ENCODE assay signal across 9 mouse cellular contexts in the genomic region with DNA sequence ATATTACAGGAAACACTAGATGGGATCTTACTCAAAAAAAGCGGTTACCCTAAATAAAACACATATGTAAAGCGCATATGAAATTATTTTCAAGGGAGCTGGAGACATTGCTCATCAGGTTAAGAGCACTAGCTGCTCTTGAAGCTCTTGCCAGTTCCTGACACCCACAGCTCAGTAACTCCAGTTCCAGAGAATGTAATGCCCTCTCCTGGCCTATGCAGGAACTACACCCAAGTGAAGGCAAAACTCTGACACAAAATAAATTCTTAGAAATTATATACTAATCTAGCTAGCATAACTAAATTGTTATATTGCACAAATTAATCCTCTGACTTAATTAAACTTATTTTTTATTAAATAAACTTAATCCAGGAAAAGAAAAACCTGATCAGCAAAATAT.
DNase-seq lines count a peak whose midpoint lies in the region; ATAC-seq and TF ChIP-seq lines count a peak whose summit lies in the region.
"Had no signal": no experiment of that assay in that cellular context is flagged by ENCODE, and none has a peak within 500 bp of the region (broad histone marks: within the 10 kb centered on the region; RNA-seq: fewer than 3 reads in every experiment).

No protein-coding gene starts in this region.

- H3K9ac ChIP-seq in hindbrain, postnatal 0 days (replicated peaks; ENCODE audit: low read length) = no peak overlapping the region
- H3K9ac ChIP-seq in hindbrain, embryonic 16.5 days (ENCODE audit: low read depth, low read length) = no peak overlapping the region

- no peak overlapping the region for H3K4me3 ChIP-seq in hindbrain, postnatal 0 days (ENCODE audit: low read length)
- H3K4me3 ChIP-seq in hindbrain, embryonic 16.5 days (ENCODE audit: low read length) = no peak overlapping the region
- no peak overlapping the region for H3K4me3 ChIP-seq in bone marrow macrophage, adult 2 months (ENCODE audit: insufficient read depth, low read length)

- H3K4me1 ChIP-seq in hindbrain, postnatal 0 days (ENCODE audit: insufficient read depth, low read length) = no peaks in the 10 kb centered on the region; the same call in none of the 2 replicates
- peaks cover under 1% of the 10 kb centered on the region; the same call in 1 of the 2 replicates for H3K4me1 ChIP-seq in hindbrain, embryonic 16.5 days (ENCODE audit: control insufficient read depth, insufficient read depth, low read depth, low read length)
- H3K4me1 ChIP-seq in bone marrow macrophage, adult 2 months (ENCODE audit: control insufficient read depth, insufficient read depth, low read length) = no peaks in the 10 kb centered on the region

- intact Hi-C loops in gastrocnemius, postnatal 36 days (cut with DNase I) = no loop called here
- intact Hi-C loops in left cerebral cortex, postnatal 10 days (cut with DNase I) = no loop called here

- H3K9me3 ChIP-seq in hindbrain, postnatal 0 days (ENCODE audit: low read length) = no peaks in the 10 kb centered on the region
- no peaks in the 10 kb centered on the region for H3K9me3 ChIP-seq in hindbrain, embryonic 16.5 days (ENCODE audit: control insufficient read depth, low read length)

- no peak for ATAC-seq in hindbrain, postnatal 0 days
- no peak for ATAC-seq in hindbrain, embryonic 16.5 days

- H3K27ac ChIP-seq in hindbrain, postnatal 0 days = no peak overlapping the region
- no peak overlapping the region for H3K27ac ChIP-seq in hindbrain, embryonic 16.5 days (ENCODE audit: low read depth, low read length)
- H3K27ac ChIP-seq in bone marrow macrophage, adult 2 months (ENCODE audit: insufficient read depth, low read depth, low read length) = no peak overlapping the region
- H3K27ac ChIP-seq: macrophage had no signal

- no peak for TF ChIP-seq POLR2A in bone marrow macrophage, adult 2 months (IDR thresholded peaks at IDR 0.05; ENCODE audit: borderline replicate concordance, low read depth, low read length)

- peak; percentile 51 for DNase-seq in hindbrain, postnatal 0 days (ENCODE audit: low spot score)
- peak; percentile 52 for DNase-seq in right cerebral cortex, postnatal 4 days
- DNase-seq in right cerebral cortex, postnatal 25 days = no peak
- DNase-seq in thymus, postnatal 0 days (ENCODE audit: low spot score) = peak; percentile 19
- no peak for DNase-seq in gastrocnemius, postnatal 36 days
- no peak for DNase-seq in left cerebral cortex, postnatal 10 days (ENCODE audit: extremely low spot score in 1 of 2, low spot score in 2 of 2)

- TF ChIP-seq CTCF in hindbrain, postnatal 0 days (IDR thresholded peaks at IDR 0.05; ENCODE audit: low read depth) = peak; percentile 66
- TF ChIP-seq CTCF in bone marrow macrophage, adult 2 months (IDR thresholded peaks at IDR 0.05; ENCODE audit: low read depth, low read length) = peak; percentile 28; the same call in 1 of the 2 replicates

- H3K36me3 ChIP-seq in hindbrain, postnatal 0 days (ENCODE audit: insufficient read depth, low read length) = no peaks in the 10 kb centered on the region
- H3K36me3 ChIP-seq in hindbrain, embryonic 16.5 days (ENCODE audit: control insufficient read depth, insufficient read depth, low read length) = no peaks in the 10 kb centered on the region

- 95% methylated on average over 2 of the region's 2 CpGs for WGBS in hindbrain, postnatal 0 days
- WGBS in hindbrain, embryonic 16.5 days = 95% methylated on average over 2 of the region's 2 CpGs

- no peak overlapping the region for H3K4me2 ChIP-seq in hindbrain, postnatal 0 days (ENCODE audit: low read depth, low read length)
- no peak overlapping the region for H3K4me2 ChIP-seq in hindbrain, embryonic 16.5 days (ENCODE audit: low read length)

- H3K27me3 ChIP-seq in hindbrain, postnatal 0 days (ENCODE audit: insufficient read depth, low read length) = no peaks in the 10 kb centered on the region
- no peaks in the 10 kb centered on the region for H3K27me3 ChIP-seq in hindbrain, embryonic 16.5 days (replicated peaks; ENCODE audit: control insufficient read depth, insufficient read depth, low read length)

Comparison
In these comparisons a context has a peak if more than half of its experiments do, and no peak if none do; other contexts are left out.
1. DNase-seq: peak in hindbrain, postnatal 0 days (single experiment), right cerebral cortex, postnatal 4 days (single experiment) and thymus, postnatal 0 days (single experiment); none in right cerebral cortex, postnatal 25 days (single experiment), gastrocnemius, postnatal 36 days (0 of 2) and left cerebral cortex, postnatal 10 days (0 of 2).